Mouse (Mus musculus): ENCODE results near the gene Tmem199. TPM values are rescaled to one million over a fixed set of nuclear protein-coding genes. Genes with fewer than 3 reads are reported as not detected.

Tmem199 gene
- polyA plus RNA-seq, 1 experiment from 2014 or later, result 49.2 TPM

DNA sequence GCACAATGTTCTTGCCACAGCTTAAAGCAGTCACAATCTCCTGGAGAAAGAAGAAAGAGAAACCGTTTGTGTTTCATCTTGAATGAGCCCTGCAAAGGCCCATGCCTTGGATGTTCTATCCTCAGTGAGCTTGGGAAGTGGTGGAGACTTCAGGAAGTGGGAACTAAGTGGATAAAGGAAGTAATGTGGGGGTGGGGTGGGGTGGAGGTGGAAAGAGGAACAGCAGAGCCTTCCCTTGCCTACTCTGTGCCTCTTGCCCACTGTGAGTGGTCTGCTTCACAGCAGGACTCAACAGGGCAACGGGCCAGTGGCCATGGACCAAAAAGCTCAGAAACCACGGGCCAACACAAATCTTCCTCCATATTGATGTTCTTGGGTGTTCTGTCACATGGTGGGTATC, 36.7 kb downstream of the Tmem199 start:
- Histone ChIP-seq H3K27me3 (replicated peaks; ENCODE audit: control insufficient read depth, insufficient read depth, low read length) (0 out of 2 replicates have a peak, but pooled peaks cover 3% of the 10 kb centered on the region), H3K9me3 (ENCODE audit: control insufficient read depth) (no peaks in the 10 kb centered on the region), H3K27ac (ENCODE audit: low read depth, low read length) (no peak overlapping the region), H3K9ac (ENCODE audit: low read depth, low read length) (no peak overlapping the region), H3K36me3 (ENCODE audit: control insufficient read depth, insufficient read depth) (no peaks in the 10 kb centered on the region), H3K4me2 (replicated peaks; ENCODE audit: low read depth) (no peak overlapping the region), H3K4me1 (replicated peaks; ENCODE audit: control insufficient read depth, insufficient read depth, low read length) (no peaks in the 10 kb centered on the region), H3K4me3 (ENCODE audit: low read depth, low read length) (no peak overlapping the region)
- no peak for ATAC-seq
- TF ChIP-seq CTCF (IDR thresholded peaks at IDR 0.05; ENCODE audit: low read depth), result no peak
- 70% methylated on average over 3 of the region's 3 CpGs for WGBS

DNA sequence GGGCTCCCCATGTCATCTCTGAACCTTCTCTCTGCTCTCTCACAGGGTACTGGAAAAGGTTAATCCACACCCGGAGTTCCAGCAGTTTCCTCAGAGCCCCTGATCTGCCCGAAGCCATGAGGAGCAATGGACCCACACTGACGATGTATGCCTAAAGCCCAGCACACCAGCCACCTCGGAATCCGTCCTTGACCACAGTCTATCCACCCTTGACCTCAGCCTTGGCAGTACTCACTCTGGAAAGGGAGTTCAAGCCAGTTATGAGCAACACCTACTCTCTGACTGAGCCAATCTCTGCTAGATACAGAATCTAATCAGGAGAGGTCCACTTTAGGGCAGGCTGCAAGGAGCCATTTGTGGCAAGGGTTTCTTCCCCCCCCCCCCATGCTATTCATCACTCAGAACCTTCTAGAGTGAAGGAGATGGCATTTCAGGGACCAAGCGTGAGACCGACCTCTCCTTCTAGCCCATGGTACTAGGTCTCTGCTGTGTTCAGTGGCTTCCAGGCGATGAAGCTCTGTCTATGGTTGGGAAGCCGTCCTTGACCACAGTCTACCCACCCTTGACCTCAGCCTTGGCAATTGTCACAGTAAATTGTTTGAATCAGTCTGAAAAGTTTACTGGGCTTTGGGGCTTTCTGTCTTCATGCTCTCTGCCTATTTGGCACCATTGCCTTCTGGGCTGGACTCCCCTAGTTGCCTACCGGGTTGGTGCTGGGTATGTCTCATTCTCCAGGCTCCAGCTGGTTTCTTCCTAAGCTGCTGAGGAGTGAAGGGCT, 40.5 kb downstream of the Tmem199 start:
- no peak for TF ChIP-seq CTCF (IDR thresholded peaks at IDR 0.05; ENCODE audit: low read depth)
- no peaks in the 10 kb centered on the region for H3K4me1 ChIP-seq (replicated peaks; ENCODE audit: control insufficient read depth, insufficient read depth, low read length)
- H3K4me2 ChIP-seq (replicated peaks; ENCODE audit: low read depth), result no peak overlapping the region
- no peak overlapping the region for H3K9ac ChIP-seq (ENCODE audit: low read depth, low read length)
- H3K36me3 ChIP-seq (ENCODE audit: control insufficient read depth, insufficient read depth), result no peaks in the 10 kb centered on the region
- H3K9me3 ChIP-seq (ENCODE audit: control insufficient read depth), result no peaks in the 10 kb centered on the region
- no peaks in the 10 kb centered on the region for H3K27me3 ChIP-seq (replicated peaks; ENCODE audit: control insufficient read depth, insufficient read depth, low read length)
- H3K4me3 ChIP-seq (ENCODE audit: low read depth, low read length), result no peak overlapping the region
- WGBS, result 89% methylated on average over 10 of the region's 10 CpGs
- no peak overlapping the region for H3K27ac ChIP-seq (ENCODE audit: low read depth, low read length)
- no peak for ATAC-seq

DNA sequence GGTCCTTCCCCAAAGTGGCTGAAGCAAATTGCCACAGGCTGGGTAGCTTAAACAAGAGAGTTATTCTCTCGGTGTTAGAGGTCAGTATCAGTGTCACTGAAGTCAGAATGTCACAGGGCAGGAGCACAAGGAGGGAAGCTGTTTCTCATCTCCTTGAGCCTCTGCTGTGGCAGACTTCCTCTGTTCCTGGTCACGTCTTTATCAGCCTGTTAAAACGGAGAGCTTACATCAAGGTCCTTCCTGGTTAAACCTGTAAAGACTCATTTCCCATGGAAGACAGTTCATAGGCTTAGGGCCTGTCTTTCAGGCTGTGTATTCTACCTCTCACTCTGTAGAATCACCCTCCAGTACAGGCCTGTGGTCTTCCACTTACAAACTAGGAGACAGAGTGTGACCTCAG, 44.0 kb downstream of the Tmem199 start:
- no peak for TF ChIP-seq CTCF (IDR thresholded peaks at IDR 0.05; ENCODE audit: low read depth)
- 51% methylated on average over 3 of the region's 3 CpGs for WGBS
- Histone ChIP-seq H3K4me2 (replicated peaks; ENCODE audit: low read depth) (no peak overlapping the region), H3K9me3 (ENCODE audit: control insufficient read depth) (no peaks in the 10 kb centered on the region), H3K4me3 (ENCODE audit: low read depth, low read length) (no peak overlapping the region), H3K4me1 (replicated peaks; ENCODE audit: control insufficient read depth, insufficient read depth, low read length) (peaks cover 5% of the 10 kb centered on the region), H3K27me3 (replicated peaks; ENCODE audit: control insufficient read depth, insufficient read depth, low read length) (no peaks in the 10 kb centered on the region), H3K9ac (ENCODE audit: low read depth, low read length) (no peak overlapping the region), H3K27ac (ENCODE audit: low read depth, low read length) (peak overlapping the region; percentile 46; the same call in 1 of the 2 replicates), H3K36me3 (ENCODE audit: control insufficient read depth, insufficient read depth) (no peaks in the 10 kb centered on the region)
- no peak for ATAC-seq

DNA sequence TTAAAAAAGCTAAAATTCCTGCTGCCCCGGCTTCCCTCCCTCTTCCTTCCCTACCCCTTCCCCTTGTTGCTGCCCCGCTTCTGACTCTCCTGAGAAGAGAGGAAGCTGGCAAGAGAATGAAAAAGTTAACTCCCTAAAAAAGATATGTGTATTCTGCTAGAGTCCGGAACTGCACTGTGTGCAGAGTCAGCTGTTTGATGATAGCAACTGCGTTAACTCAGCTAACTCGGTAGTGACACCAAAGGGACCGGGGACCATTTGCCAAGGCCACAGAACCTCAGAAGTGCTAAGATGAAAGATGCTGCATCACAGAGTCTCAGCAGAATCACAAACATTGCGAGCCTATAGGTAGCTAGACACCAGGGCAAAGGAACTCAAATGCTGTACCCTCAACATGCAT, 44.5 kb downstream of the Tmem199 start:
- H3K4me2 ChIP-seq (replicated peaks; ENCODE audit: low read depth), result no peak overlapping the region
- no peaks in the 10 kb centered on the region for H3K27me3 ChIP-seq (replicated peaks; ENCODE audit: control insufficient read depth, insufficient read depth, low read length)
- H3K9me3 ChIP-seq (ENCODE audit: control insufficient read depth), result no peaks in the 10 kb centered on the region
- TF ChIP-seq CTCF (IDR thresholded peaks at IDR 0.05; ENCODE audit: low read depth), result no peak
- no peak overlapping the region for H3K9ac ChIP-seq (ENCODE audit: low read depth, low read length)
- ATAC-seq, result no peak
- H3K27ac ChIP-seq (ENCODE audit: low read depth, low read length), result peak overlapping the region; percentile 46; the same call in 1 of the 2 replicates
- no peaks in the 10 kb centered on the region for H3K36me3 ChIP-seq (ENCODE audit: control insufficient read depth, insufficient read depth)
- no peak overlapping the region for H3K4me3 ChIP-seq (ENCODE audit: low read depth, low read length)
- peaks cover 7% of the 10 kb centered on the region for H3K4me1 ChIP-seq (replicated peaks; ENCODE audit: control insufficient read depth, insufficient read depth, low read length)
- 74% methylated on average over 7 of the region's 7 CpGs for WGBS

DNA sequence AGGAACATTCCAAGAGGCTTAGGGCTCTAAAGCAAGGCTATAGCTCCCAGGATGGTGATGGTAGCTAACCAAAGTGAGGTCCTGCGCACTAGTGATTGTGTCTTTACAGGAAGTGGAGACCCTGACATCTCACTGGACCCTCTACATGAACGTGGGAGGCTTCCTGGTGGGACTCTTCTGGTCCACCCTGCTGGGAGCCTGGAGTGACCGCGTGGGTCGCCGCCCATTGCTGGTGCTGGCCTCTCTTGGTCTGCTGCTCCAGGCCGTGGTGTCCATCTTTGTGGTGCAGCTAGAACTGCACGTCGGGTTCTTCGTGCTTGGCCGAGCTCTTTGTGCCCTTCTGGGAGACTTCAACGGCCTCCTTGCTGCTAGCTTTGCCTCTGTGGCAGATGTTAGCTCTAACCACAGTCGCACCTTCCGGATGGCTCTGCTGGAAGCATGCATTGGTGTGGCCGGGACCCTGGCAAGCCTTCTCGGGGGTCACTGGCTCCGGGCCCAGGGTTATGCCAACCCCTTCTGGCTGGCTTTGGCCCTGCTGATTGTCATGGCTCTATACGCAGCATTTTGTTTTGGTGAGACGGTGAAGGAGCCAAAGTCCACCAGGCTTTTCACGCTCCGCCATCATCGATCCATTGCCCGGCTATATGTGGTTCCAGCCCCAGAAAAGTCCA, 45.6 kb downstream of the Tmem199 start:
- peak overlapping the region; percentile 92 for H3K4me2 ChIP-seq (replicated peaks; ENCODE audit: low read depth)
- H3K36me3 ChIP-seq (ENCODE audit: control insufficient read depth, insufficient read depth), result no peaks in the 10 kb centered on the region
- WGBS, result 71% methylated on average over 23 of the region's 23 CpGs
- peak overlapping the region; percentile 93 for H3K27ac ChIP-seq (ENCODE audit: low read depth, low read length)
- ATAC-seq, result no peak
- peaks cover 7% of the 10 kb centered on the region for H3K4me1 ChIP-seq (replicated peaks; ENCODE audit: control insufficient read depth, insufficient read depth, low read length)
- H3K27me3 ChIP-seq (replicated peaks; ENCODE audit: control insufficient read depth, insufficient read depth, low read length), result no peaks in the 10 kb centered on the region
- H3K4me3 ChIP-seq (ENCODE audit: low read depth, low read length), result peak overlapping the region; percentile 71
- TF ChIP-seq CTCF (IDR thresholded peaks at IDR 0.05; ENCODE audit: low read depth), result no peak
- H3K9me3 ChIP-seq (ENCODE audit: control insufficient read depth), result no peaks in the 10 kb centered on the region
- H3K9ac ChIP-seq (ENCODE audit: low read depth, low read length), result peak overlapping the region; percentile 73

DNA sequence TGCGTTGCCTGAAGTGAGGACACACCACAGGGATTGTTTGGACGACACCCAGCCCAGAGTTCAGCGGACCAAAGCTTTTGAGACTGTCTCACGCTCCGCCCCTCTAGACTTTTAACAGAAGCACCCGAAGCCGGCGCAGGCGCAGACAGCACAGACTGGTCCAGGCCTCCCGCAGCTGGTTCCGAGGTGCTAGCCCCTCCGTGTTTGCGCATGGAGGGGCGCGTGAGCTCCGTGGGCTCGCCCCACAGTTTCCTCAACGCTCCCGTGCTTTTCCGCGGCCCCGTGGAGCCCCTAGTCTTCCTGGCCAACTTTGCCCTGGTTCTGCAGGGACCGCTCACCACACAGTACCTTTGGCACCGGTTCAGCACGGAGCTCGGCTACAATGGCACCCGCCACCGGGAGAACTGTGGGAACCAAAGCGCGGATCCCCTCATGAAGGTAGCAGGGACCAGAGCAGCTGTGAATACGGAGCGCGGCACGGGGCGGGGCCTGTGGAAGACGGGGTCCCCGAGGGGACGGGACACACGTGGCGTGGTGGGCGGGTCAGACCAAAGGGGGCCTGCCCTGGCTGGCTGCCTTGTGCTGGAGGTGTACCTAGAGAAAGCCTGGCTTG, 46.3 kb downstream of the Tmem199 start, which contains the start of gene Slc46a1:
Gene Slc46a1 (plus strand): TSS at position 130 of the 613 bp plus-strand sequence.
- Histone ChIP-seq H3K4me2 (replicated peaks; ENCODE audit: low read depth) (peak within 1 kb of the TSS; percentile 92), H3K9me3 (ENCODE audit: control insufficient read depth) (no peaks in the 10 kb centered on the region), H3K27ac (ENCODE audit: low read depth, low read length) (peak within 1 kb of the TSS; percentile 93), H3K27me3 (replicated peaks; ENCODE audit: control insufficient read depth, insufficient read depth, low read length) (no peaks in the 10 kb centered on the region), H3K4me1 (replicated peaks; ENCODE audit: control insufficient read depth, insufficient read depth, low read length) (peaks cover 7% of the 10 kb centered on the region), H3K36me3 (ENCODE audit: control insufficient read depth, insufficient read depth) (no peaks in the 10 kb centered on the region), H3K9ac (ENCODE audit: low read depth, low read length) (peak within 1 kb of the TSS; percentile 73), H3K4me3 (ENCODE audit: low read depth, low read length) (peak within 1 kb of the TSS; percentile 71)
- WGBS, result under 1% methylated on average over 41 of the region's 41 CpGs
- peak; percentile 26 for ATAC-seq
- no peak for TF ChIP-seq CTCF (IDR thresholded peaks at IDR 0.05; ENCODE audit: low read depth)
